Mouse (Mus musculus) forebrain, embryonic 15.5 days (tissue): ENCODE data around the gene Agbl3. TPM values are rescaled to one million over a fixed set of nuclear protein-coding genes. Genes with fewer than 3 reads are reported as not detected.

Experiments
- ATAC-seq: fragments of 200-750 bp; cut with Nextera tagmentation; replicated peaks from 2 replicates; pipeline ENCODE4 v1.8.0; 2017; ENCODE audit warnings: mild to moderate bottlenecking, moderate TSS enrichment, moderate library complexity
- H3K27ac ChIP-seq: fragments of 300-500 bp; sonication (generic); replicated peaks from 2 replicates; pipeline ENCODE4 v1.5.1; 2015; ENCODE audit warnings: mild to moderate bottlenecking, inconsistent platforms
- H3K27me3 ChIP-seq: fragments of 300-500 bp; sonication (generic); 2 replicates; pipeline ENCODE4 v1.6.1; 2015; ENCODE audit warnings: inconsistent platforms
- H3K36me3 ChIP-seq: fragments of 300-500 bp; sonication (generic); 2 replicates; pipeline ENCODE4 v1.6.1; 2015; ENCODE audit warnings: mild to moderate bottlenecking, inconsistent platforms
- H3K4me1 ChIP-seq: fragments of 300-500 bp; sonication (generic); 2 replicates; pipeline ENCODE4 v1.6.1; 2015; ENCODE audit warnings: inconsistent platforms
- H3K4me2 ChIP-seq: fragments of 300-500 bp; sonication (generic); replicated peaks from 2 replicates; pipeline ENCODE4 v1.6.1; 2015; ENCODE audit warnings: mild to moderate bottlenecking, inconsistent platforms
- H3K4me3 ChIP-seq: fragments of 300-500 bp; sonication (generic); 2 replicates; pipeline ENCODE4 v1.5.1; 2015; ENCODE audit warnings: mild to moderate bottlenecking, inconsistent platforms
- H3K9ac ChIP-seq: fragments of 300-500 bp; sonication (generic); replicated peaks from 2 replicates; pipeline ENCODE4 v1.6.1; 2015; ENCODE audit warnings: mild to moderate bottlenecking, inconsistent platforms
- H3K9me3 ChIP-seq: fragments of 300-500 bp; sonication (generic); 2 replicates; pipeline ENCODE4 v1.6.1; 2016; ENCODE audit warnings: inconsistent platforms
- WGBS: fragments of 180-500 bp; shearing (Covaris S2); methylation state at CpG from one replicate; pipeline ENCODE4 v1.1.7; 2015; ENCODE audit warnings: mixed read lengths; 5-methylcytosine and 5-hydroxymethylcytosine counted together
- polyA plus RNA-seq: library from polyadenylated mRNA; unstranded; fragments of >200 nt; fragmentation: Nextera tagmentation; extraction: Ambion mirVana; gene quantifications from 2 replicates; pipeline ENCODE4 v1.2.1, GENCODE M21; 2015

Gene Agbl3
- polyA plus RNA-seq, 1 experiment from 2014 or later: 10.9 TPM

GRCm38 (mm10) chr6:34903851-34904250, 123.6 kb downstream of the Agbl3 start:
- H3K27me3 ChIP-seq: no peaks in the 10 kb centered on the region
- ATAC-seq: no peak
- no peaks in the 10 kb centered on the region for H3K4me1 ChIP-seq
- no peak overlapping the region for H3K4me2 ChIP-seq
- H3K9me3 ChIP-seq: no peaks in the 10 kb centered on the region
- H3K9ac ChIP-seq: no peak overlapping the region
- no peak overlapping the region for H3K4me3 ChIP-seq
- H3K36me3 ChIP-seq: peaks cover 27% of the 10 kb centered on the region; the same call in 1 of the 2 replicates
- 82% methylated on average over 10 of the region's 10 CpGs for WGBS
- no peak overlapping the region for H3K27ac ChIP-seq

- H3K9me3 ChIP-seq: no peaks in the 10 kb centered on the region
- H3K27ac ChIP-seq: no peak overlapping the region
- no peak overlapping the region for H3K4me2 ChIP-seq
- no peak for ATAC-seq
- no peak overlapping the region for H3K9ac ChIP-seq
- no peak overlapping the region for H3K4me3 ChIP-seq
- no peaks in the 10 kb centered on the region for H3K27me3 ChIP-seq
- peaks cover 27% of the 10 kb centered on the region; the same call in 1 of the 2 replicates for H3K36me3 ChIP-seq
- 96% methylated on average over 6 of the region's 6 CpGs for WGBS
- peaks cover 2% of the 10 kb centered on the region; the same call in 1 of the 2 replicates for H3K4me1 ChIP-seq
These were observed 124.1 kb downstream of the Agbl3 start for GRCm38 (mm10) chr6:34904361-34904760.

- Histone ChIP-seq H3K27me3 (no peaks in the 10 kb centered on the region), H3K9me3 (no peaks in the 10 kb centered on the region), H3K4me1 (peaks cover 11% of the 10 kb centered on the region), H3K4me3 (no peak overlapping the region), H3K4me2 (no peak overlapping the region), H3K27ac (no peak overlapping the region), H3K36me3 (peaks cover 20% of the 10 kb centered on the region; the same call in 1 of the 2 replicates), H3K9ac (no peak overlapping the region)
- 76% methylated on average over 2 of the region's 2 CpGs for WGBS
- ATAC-seq: no peak
These were observed 125.9 kb downstream of the Agbl3 start for GRCm38 (mm10) chr6:34906125-34906524.

GRCm38 (mm10) chr6:34906661-34907060, 126.4 kb downstream of the Agbl3 start:
- ATAC-seq: no peak
- no peaks in the 10 kb centered on the region for H3K9me3 ChIP-seq
- peaks cover 11% of the 10 kb centered on the region for H3K4me1 ChIP-seq
- H3K4me3 ChIP-seq: no peak overlapping the region
- H3K36me3 ChIP-seq: peaks cover 16% of the 10 kb centered on the region; the same call in 1 of the 2 replicates
- H3K9ac ChIP-seq: no peak overlapping the region
- H3K4me2 ChIP-seq: no peak overlapping the region
- WGBS: 90% methylated on average over 4 of the region's 4 CpGs
- no peaks in the 10 kb centered on the region for H3K27me3 ChIP-seq
- H3K27ac ChIP-seq: no peak overlapping the region

GRCm38 (mm10) chr6:34907121-34907614, 126.9 kb downstream of the Agbl3 start:
- Histone ChIP-seq H3K4me1 (peaks cover 11% of the 10 kb centered on the region), H3K4me2 (no peak overlapping the region), H3K36me3 (peaks cover 13% of the 10 kb centered on the region; the same call in 1 of the 2 replicates), H3K27ac (no peak overlapping the region), H3K9ac (no peak overlapping the region), H3K27me3 (no peaks in the 10 kb centered on the region), H3K4me3 (no peak overlapping the region), H3K9me3 (no peaks in the 10 kb centered on the region)
- 82% methylated on average over 2 of the region's 2 CpGs for WGBS
- no peak for ATAC-seq

- H3K4me2 ChIP-seq: no peak overlapping the region
- H3K9me3 ChIP-seq: no peaks in the 10 kb centered on the region
- H3K4me1 ChIP-seq: peaks cover 11% of the 10 kb centered on the region
- H3K36me3 ChIP-seq: peaks cover 13% of the 10 kb centered on the region; the same call in 1 of the 2 replicates
- no peak overlapping the region for H3K4me3 ChIP-seq
- no peak for ATAC-seq
- H3K27ac ChIP-seq: no peak overlapping the region
- H3K9ac ChIP-seq: no peak overlapping the region
- WGBS: 91% methylated on average over 18 of the region's 18 CpGs
- H3K27me3 ChIP-seq: no peaks in the 10 kb centered on the region
These were observed 127.5 kb downstream of the Agbl3 start for GRCm38 (mm10) chr6:34907696-34908260.

Other genes starting within 250 kb of the Agbl3 start
- 63.8 and 66.9 TPM in 2 replicates for gene Cald1, start 181.9 kb upstream of the Agbl3 start, polyA plus RNA-seq
- 1.3 and 1.6 TPM in 2 replicates for gene Tmem140, start 82.7 kb downstream of the Agbl3 start, polyA plus RNA-seq
- gene Cyren, start 97.6 kb downstream of the Agbl3 start, polyA plus RNA-seq: 11.4 and 13.7 TPM in 2 replicates
- 11.2 and 12.4 TPM in 2 replicates for gene Wdr91, start 130.4 kb downstream of the Agbl3 start, polyA plus RNA-seq
- not detected in 2 replicates for gene Stra8, start 139.7 kb downstream of the Agbl3 start, polyA plus RNA-seq
- 0.42 and 0.48 TPM in 2 replicates for gene Slc23a4, start 208.0 kb downstream of the Agbl3 start, polyA plus RNA-seq